Mouse (Mus musculus) brain, embryonic 18.5 days (tissue): ENCODE results near the gene Exosc2.
A peak's percentile ranks its signal among the peaks of the same experiment; 100 is the strongest.

Source experiments
- DNase-seq: peaks from one replicate; pipeline ENCODE4 v3.0.0-alpha.2; 2012; ENCODE audit warnings: low read depth, low spot score

The Exosc2 gene

GRCm38 (mm10) chr2:31670551-31671035 is at the start of gene Exosc2:
Gene Exosc2 (plus strand): TSS chr2:31670715.
- peak; percentile 91 for DNase-seq

DNA sequence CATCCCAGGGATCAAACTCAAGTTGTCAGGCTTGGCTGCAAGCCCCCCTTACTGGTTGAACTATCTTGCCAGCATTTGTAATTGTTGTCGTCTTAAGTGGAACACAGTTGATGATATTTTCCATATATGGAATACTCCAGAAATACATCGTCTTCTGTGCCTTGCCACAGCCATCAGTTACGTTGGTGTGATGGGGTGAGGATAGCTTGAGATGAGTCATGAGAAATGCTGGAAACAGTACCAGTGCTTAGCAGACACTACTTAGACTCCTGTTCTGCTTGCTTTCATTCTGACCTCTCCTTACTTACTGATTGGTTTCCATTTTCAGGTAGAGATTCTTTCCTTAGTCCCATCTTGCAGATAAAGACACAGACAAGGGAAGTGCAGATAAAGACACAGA is 37.0 kb upstream of the Exosc2 start:
- no peak for DNase-seq

DNA sequence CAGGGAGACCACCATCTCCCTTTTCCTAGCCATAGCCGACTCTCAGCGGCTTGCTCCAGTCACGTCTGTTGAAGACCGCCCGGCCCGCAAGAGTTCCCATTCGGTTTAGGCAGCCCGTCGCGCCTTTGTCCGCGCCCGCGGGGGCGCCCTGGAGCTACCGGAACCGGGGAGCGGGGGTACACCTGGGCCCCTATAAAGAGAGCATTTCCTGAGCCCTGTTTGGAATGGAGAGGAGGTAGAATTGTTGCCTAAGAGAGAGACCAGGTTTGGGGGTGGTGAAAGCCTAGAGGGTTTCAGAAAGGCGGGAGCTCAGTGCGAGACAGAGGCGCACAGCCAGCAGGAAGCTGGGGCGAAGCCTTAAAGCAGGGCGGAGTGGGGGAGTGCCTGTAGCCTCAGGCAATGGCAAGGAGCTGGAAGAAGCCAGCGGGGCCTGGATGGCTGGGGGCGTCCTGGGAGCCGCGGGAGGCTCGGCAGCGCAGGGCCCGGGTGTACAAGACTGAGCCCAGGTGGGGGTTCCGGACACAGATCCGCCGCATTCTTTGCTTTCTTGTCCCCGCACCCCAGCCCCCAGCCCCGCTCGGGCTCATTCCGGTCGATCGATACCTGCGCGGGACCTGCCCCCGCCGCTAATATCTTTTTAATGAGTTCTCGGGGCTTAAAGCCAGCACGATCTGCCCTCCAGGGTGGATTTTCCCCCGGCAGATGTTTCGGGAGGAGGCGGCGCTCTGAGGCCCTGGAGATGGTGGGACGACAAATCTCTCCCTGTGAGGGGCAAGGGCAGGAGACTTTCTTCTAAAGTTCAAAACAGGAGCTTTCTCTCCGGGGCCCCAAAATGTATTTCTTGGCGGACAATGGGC is 35.0 kb upstream of the Exosc2 start:
- DNase-seq: no peak

- DNase-seq: no peak
These were observed 34.3 kb upstream of the Exosc2 start for GRCm38 (mm10) chr2:31636138-31636741.

DNA sequence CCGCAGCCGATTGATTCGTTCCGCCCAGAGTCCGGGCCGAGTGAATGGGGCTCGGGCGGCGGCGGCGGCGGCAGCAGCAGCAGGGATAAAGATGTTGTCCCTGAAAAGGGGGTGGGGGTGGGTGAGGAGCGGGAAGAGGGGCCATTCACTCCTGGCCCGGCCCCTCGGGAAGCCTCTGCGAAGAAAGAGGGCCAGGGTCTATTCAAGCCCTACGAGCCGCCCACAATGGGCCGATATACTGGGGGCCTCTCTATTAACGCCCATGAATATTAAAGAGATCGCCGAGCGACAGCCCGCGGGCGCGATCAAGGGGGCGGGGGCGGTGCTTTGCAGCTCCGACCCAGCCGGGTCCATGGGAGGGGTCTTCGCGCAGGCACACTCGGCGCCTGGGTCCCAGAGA is 33.8 kb upstream of the Exosc2 start:
- DNase-seq: no peak

DNA sequence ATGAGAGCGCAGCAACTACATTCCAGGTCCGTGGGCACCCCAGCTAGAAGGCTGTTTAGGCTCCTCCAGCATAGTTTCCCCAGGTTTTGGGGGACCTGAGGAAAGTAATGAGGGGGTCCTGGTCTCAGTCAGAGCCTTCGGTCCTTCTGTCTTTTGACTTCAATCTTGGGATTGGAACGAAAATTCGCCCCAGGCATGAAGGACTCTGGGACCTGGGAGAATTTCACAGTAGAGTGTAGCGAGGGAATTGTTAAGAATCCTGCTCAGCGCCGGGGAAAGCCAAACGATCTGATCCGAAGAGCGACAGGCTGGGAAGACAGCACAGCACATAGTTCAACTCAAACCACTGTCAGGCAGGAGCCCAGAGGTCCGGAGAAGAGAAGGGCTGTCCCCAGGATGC is 33.2 kb upstream of the Exosc2 start:
- no peak for DNase-seq

GRCm38 (mm10) chr2:31637807-31638206 is 32.7 kb upstream of the Exosc2 start:
- DNase-seq: no peak

DNA sequence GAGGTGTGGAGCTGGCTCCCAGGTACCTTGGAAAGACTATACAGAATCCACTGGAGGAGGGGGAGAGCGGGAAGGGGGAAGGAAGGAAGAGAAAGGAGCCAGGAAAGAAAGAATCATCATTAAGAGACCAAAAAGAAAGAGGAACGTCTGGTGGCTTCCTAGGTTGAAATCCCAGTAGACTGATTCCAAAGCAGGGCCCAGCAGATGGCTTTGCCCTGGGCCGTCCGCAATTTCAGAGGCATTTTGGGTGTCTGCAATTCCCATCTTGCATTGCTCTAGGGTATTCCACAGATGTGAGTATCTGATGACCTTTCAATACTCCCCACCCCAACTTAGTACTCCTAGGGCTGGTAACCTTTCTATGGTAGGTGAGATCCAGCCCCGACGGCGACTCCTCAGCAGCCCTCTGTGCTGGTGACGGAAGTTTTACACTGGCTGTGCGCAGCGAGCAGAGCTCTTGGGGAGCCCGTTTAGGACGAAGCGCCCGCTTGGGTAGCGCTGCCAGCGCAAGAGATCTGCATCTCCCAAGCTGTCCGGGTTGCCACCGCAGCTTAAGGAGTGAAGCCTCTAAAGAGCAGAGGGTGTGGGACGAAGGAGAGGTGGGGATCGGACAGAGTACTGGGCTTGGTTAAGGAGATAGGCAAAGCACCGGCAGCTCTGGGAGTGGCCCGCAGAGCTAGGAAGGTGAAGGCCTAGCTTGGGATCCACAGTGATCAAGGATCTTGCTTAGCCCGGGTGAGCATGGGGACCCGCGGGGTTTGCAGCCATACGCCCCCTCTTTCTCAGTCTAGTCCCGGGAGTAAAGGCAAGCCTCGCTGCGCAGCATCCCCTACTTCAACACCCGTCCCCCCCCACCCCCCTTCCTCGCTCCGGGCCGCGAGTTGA is 31.7 kb upstream of the Exosc2 start:
- DNase-seq: no peak

DNA sequence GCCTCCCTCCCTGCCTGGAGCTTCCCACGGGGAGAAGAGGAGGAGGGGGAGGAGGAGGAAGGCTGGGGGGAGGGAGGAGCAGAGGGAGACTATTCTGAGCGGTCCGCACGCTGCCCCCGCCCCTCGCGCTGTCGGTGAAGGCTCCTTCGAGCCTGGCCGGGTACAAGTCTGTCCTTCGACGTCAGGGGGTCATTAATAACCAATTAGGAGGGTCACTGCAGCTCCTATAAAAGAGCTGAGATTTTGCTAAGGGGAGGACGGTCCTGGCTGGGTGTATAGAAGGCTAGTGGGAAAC is 31.1 kb upstream of the Exosc2 start:
- DNase-seq: no peak

GRCm38 (mm10) chr2:31639901-31640608 is 30.5 kb upstream of the Exosc2 start, which contains the start of gene Prdm12:
Gene Prdm12 (plus strand): TSS chr2:31640037.
- DNase-seq: no peak

- DNase-seq: no peak
These were observed 29.7 kb upstream of the Exosc2 start for GRCm38 (mm10) chr2:31640609-31641507.

DNA sequence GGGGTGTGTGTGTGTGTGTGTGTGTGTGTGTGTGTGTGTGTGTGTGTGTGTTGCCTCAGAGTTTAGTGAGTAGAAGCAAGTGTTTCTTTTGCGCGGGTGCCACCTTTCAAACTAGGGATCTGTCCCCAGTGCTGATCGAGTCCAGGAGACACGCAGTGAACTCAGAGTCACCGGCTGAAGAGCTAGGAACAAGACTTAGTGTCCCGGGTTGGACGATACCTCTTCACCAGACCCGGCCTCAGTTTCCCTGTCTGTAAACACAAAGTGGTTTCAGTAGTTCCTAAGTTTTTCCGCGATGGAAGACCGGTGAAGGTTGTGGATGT is 29.0 kb upstream of the Exosc2 start:
- DNase-seq: no peak

DNA sequence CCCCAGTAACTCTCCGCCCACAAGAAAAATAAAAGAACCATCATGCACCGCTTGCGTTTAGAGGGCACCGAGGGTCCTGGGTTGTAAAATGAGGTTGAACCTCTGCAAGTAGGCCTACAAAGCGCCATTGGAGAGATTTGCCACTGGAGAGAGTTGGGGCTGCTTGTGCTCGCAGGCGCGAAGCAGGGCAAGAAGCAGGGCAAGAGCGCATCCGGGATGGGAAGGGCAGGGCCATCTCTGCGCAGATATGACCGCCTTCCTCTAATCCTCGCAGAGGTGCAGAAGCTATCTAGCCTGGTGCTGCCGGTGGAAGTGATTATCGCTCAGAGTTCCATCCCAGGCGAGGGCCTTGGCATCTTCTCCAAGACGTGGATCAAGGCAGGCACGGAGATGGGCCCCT is 28.6 kb upstream of the Exosc2 start:
- no peak for DNase-seq

DNA sequence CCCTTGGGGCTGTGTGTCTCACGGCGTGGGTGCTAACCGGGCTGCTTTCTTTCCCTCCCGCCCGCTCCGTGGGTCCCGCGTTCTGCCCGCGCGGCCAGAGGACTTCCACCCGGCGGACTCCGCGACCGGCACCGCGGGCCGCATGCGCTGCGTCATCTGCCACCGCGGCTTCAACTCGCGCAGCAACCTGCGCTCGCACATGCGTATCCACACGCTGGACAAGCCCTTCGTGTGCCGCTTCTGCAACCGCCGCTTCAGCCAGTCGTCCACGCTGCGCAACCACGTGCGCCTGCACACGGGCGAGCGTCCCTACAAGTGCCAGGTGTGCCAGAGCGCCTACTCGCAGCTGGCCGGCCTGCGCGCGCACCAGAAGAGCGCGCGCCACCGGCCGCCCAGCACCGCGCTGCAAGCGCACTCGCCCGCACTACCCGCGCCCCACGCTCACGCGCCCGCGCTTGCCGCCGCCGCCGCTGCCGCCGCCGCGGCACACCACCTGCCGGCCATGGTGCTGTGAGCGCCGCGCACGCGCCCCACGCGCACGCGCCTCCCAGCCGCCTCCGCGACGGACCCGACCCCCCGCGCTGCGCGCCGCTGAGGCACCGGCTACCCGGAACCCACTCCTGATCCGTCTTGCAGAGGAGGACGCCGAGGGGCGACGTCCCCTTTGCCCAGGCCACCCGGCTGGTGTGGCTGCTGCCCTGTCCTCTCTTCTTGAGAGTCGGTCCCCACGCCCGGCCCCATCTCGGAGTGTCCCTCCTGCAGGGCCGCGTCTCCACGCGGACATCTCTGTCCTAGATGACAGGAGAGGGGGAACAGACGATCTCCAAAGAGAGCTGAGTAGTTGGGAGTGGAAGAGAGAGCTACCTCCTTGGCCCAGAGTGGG is 16.3 kb upstream of the Exosc2 start:
- peak; percentile 47 for DNase-seq

DNA sequence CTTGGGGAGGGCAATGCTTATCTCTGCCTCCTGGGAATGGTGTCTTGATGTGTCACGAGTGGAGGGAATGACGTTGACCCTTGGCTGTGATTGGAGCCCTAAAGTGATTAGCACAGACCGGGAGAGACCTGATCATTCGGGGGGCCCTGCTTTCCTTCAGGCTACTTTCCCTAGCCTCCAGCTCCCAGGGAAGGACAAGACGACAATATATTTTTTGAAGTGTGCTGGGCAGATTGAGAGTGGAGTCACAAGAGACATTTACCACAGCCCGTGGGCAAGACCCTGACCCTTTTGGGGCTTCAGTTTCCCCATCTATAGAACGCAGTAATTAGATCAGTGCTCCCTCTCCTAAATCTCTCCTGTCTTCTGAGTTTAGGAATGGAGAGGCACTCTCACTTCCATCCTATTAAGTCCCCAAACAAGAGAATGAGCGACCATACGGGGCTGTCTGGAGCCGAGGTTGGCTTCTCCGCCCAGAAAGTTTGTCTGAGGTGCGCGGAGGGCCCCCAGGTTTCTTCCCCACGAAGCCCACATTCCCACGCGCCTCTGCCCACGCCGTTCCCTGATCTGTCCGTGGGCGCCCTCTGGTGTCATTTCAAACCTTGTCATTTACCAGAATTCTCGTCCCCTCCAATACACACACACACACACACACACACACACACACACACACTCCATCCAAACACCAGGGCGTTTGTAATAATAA is 15.5 kb upstream of the Exosc2 start:
- DNase-seq: no peak

- no peak for DNase-seq
These were observed 14.1 kb upstream of the Exosc2 start for GRCm38 (mm10) chr2:31656374-31656773.

- no peak for DNase-seq
These were observed 7.3 kb upstream of the Exosc2 start for GRCm38 (mm10) chr2:31662939-31663803.

DNA sequence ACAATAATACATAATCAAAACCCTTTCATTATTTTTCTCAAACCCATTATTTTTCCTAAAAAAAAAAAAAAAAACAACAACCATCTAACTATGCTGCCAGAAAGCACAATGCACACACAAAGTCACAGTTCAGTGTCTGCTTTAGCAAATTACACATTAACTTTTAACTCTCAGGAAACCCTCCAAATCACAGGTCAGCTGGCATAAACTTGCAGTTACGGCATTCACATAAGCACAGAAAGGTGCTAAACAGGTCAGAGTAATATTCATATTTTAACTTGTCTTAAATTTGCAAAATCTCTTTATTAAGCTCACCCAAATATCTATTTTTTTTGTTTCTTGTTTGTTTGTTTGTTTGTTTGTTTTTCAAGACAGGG is 6.7 kb upstream of the Exosc2 start:
- no peak for DNase-seq
